Mouse (Mus musculus): ENCODE measurements around the gene Nfkbid. TPM values are rescaled to one million over a fixed set of nuclear protein-coding genes. Genes with fewer than 3 reads are reported as not detected.
A peak's percentile ranks its signal among the peaks of the same experiment; 100 is the strongest.

Nfkbid gene
- polyA plus RNA-seq, 1 experiment from 2014 or later = 1.7 TPM

- Histone ChIP-seq H3K9me3 (ENCODE audit: low read depth, low read length) (no peaks in the 10 kb centered on the region), H3K9ac (no peak overlapping the region), H3K27ac (ENCODE audit: low read depth) (no peak overlapping the region), H3K27me3 (ENCODE audit: insufficient read depth, low read length) (no peaks in the 10 kb centered on the region), H3K4me3 (ENCODE audit: low read depth, low read length) (no peak overlapping the region), H3K36me3 (ENCODE audit: insufficient read depth) (no peaks in the 10 kb centered on the region), H3K4me2 (no peak overlapping the region), H3K4me1 (ENCODE audit: insufficient read depth) (no peaks in the 10 kb centered on the region)
- TF ChIP-seq CTCF (IDR thresholded peaks at IDR 0.05; ENCODE audit: low read depth) = peak; percentile 34; the same call in 1 of the 2 replicates
- ATAC-seq (ENCODE audit: insufficient read depth) = no peak
- peak; percentile 50 for DNase-seq
- WGBS = 42% methylated on average over 2 of the region's 2 CpGs
Observed at GRCm38 (mm10) chr7:30394871-30395270, 26.7 kb upstream of the Nfkbid start.

DNA sequence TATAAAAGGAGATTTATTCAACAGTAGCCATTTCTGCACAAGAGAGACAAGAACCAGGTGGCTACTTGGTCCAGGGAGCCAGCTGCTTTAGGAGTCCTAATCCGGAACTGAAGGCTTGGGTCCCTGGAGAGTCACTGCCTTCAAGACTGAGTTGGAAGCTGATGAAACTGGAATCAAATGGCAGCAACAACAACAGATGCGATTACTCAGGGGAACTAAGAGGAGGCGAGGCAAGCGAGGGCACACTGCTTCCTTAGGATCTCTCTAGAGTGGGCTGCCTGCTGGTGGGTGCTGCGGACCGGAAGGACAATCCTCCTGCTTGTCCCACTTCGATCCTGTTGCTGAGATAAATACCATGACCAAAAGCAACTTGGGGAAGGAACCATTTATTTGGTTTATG lies 21.9 kb upstream of the Nfkbid start:
- H3K27ac ChIP-seq (ENCODE audit: low read depth) = no peak overlapping the region
- DNase-seq (no peak), ATAC-seq (ENCODE audit: insufficient read depth) (no peak)
- 51% methylated on average over 7 of the region's 7 CpGs for WGBS
- no peaks in the 10 kb centered on the region for H3K36me3 ChIP-seq (ENCODE audit: insufficient read depth)
- H3K9ac ChIP-seq = no peak overlapping the region
- no peaks in the 10 kb centered on the region for H3K27me3 ChIP-seq (ENCODE audit: insufficient read depth, low read length)
- H3K4me2 ChIP-seq = no peak overlapping the region
- H3K9me3 ChIP-seq (ENCODE audit: low read depth, low read length) = no peaks in the 10 kb centered on the region
- no peak overlapping the region for H3K4me3 ChIP-seq (ENCODE audit: low read depth, low read length)
- H3K4me1 ChIP-seq (ENCODE audit: insufficient read depth) = no peaks in the 10 kb centered on the region
- TF ChIP-seq CTCF (IDR thresholded peaks at IDR 0.05; ENCODE audit: low read depth) = no peak

DNA sequence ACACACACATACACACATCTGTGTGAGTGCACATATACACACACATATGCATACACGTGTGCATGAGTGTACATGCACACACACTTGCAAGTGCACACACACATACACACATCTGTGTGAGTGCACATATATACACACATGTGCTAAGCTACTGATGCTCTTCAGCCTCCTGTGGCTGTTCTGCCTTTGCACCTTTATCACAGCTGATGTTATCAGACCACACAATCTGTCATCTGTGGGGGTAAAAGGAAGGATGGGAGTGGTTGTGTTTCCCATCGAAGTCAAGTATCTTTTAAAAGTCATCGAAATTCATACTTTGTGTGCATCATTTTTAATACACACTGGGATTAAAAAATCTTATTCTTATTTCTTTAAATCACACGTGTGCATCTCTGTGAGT lies 19.2 kb upstream of the Nfkbid start:
- TF ChIP-seq CTCF (IDR thresholded peaks at IDR 0.05; ENCODE audit: low read depth) = no peak

DNA sequence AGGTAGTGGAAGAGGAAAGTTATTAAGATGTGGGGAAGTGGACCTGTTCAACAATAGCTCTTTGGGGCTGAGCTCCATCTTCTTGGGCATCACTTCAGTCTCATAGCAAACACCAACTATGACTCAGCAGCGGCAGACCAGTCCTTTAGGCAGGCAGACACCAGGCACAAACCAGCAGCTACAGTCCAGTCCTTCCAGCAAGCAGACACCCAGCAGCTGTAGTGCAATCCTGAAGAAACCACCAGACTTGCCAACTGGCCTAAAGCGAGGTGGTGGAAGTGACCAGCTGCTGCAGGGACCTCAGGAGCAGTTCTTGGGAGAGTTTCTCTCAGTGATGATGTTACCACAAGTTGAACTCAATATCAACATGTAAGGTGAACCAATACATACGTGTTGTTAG lies 12.9 kb upstream of the Nfkbid start:
- Histone ChIP-seq H3K9me3 (ENCODE audit: low read depth, low read length) (no peaks in the 10 kb centered on the region), H3K9ac (no peak overlapping the region), H3K4me2 (no peak overlapping the region), H3K4me1 (ENCODE audit: insufficient read depth) (no peaks in the 10 kb centered on the region), H3K4me3 (ENCODE audit: low read depth, low read length) (no peak overlapping the region), H3K27me3 (ENCODE audit: insufficient read depth, low read length) (no peaks in the 10 kb centered on the region), H3K27ac (ENCODE audit: low read depth) (no peak overlapping the region), H3K36me3 (ENCODE audit: insufficient read depth) (no peaks in the 10 kb centered on the region)
- no peak for TF ChIP-seq CTCF (IDR thresholded peaks at IDR 0.05; ENCODE audit: low read depth)
- ATAC-seq (ENCODE audit: insufficient read depth) = no peak
- DNase-seq = no peak
- 78% methylated on average over 3 of the region's 3 CpGs for WGBS

More for the DNA sequence above, 19.2 kb upstream of the Nfkbid start:
- H3K4me3 ChIP-seq (ENCODE audit: low read depth, low read length) = no peak overlapping the region
- no peak overlapping the region for H3K27ac ChIP-seq (ENCODE audit: low read depth)
- H3K27me3 ChIP-seq (ENCODE audit: insufficient read depth, low read length) = no peaks in the 10 kb centered on the region
- H3K4me1 ChIP-seq (ENCODE audit: insufficient read depth) = no peaks in the 10 kb centered on the region
- WGBS = 57% methylated on average over 4 of the region's 4 CpGs
- no peak overlapping the region for H3K9ac ChIP-seq
- DNase-seq = no peak
- H3K36me3 ChIP-seq (ENCODE audit: insufficient read depth) = no peaks in the 10 kb centered on the region
- ATAC-seq (ENCODE audit: insufficient read depth) = no peak
- H3K4me2 ChIP-seq = no peak overlapping the region
- no peaks in the 10 kb centered on the region for H3K9me3 ChIP-seq (ENCODE audit: low read depth, low read length)

DNA sequence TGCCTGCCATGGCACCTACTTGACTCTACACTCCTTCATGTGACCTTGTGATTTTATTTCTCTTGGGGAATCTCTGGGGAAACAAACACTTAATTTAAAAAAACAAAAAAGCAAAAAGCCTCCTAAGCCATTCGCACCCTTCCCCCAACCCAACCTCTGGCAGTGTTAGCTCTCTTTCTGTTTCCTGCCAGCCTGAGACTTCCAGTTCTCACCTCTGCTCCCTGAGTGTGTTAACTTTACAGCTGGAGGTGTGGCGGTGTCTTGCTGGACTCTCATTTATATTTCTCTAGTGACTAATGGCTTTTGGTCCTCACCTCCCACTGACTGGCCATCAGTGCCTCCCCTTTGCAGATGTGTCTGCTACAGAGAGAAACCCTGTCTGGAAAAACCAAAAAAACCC lies 11.7 kb upstream of the Nfkbid start:
- no peaks in the 10 kb centered on the region for H3K36me3 ChIP-seq (ENCODE audit: insufficient read depth)
- H3K4me2 ChIP-seq = no peak overlapping the region
- H3K9me3 ChIP-seq (ENCODE audit: low read depth, low read length) = no peaks in the 10 kb centered on the region
- WGBS = 45% methylated on average over 2 of the region's 2 CpGs
- ATAC-seq (ENCODE audit: insufficient read depth) (no peak), DNase-seq (no peak)
- no peak overlapping the region for H3K9ac ChIP-seq
- H3K27ac ChIP-seq (ENCODE audit: low read depth) = no peak overlapping the region
- no peak overlapping the region for H3K4me3 ChIP-seq (ENCODE audit: low read depth, low read length)
- no peaks in the 10 kb centered on the region for H3K4me1 ChIP-seq (ENCODE audit: insufficient read depth)
- no peaks in the 10 kb centered on the region for H3K27me3 ChIP-seq (ENCODE audit: insufficient read depth, low read length)
- TF ChIP-seq CTCF (IDR thresholded peaks at IDR 0.05; ENCODE audit: low read depth) = no peak

DNA sequence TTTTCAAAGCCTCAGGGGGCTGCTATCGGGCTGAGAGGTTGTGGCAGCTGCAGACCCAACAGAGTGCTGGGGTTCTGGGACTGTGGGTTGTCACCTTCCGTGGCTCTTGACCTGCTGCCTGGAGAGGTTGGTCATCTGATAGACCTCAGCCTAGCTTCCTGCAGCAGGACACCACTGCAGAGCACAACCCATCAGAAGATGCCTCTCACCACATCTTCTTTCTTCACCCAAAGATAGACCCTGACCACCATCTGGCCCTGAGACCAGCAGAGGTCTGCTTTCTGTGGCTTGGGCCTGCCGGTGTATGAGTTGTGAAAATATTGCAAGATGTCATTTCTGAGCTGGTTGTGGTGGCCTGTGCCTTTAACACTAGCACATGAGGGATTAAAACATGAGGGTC lies 10.5 kb upstream of the Nfkbid start:
- no peak for DNase-seq
- no peak for ATAC-seq (ENCODE audit: insufficient read depth)
- H3K4me1 ChIP-seq (ENCODE audit: insufficient read depth) = no peaks in the 10 kb centered on the region
- no peak overlapping the region for H3K4me3 ChIP-seq (ENCODE audit: low read depth, low read length)
- TF ChIP-seq CTCF (IDR thresholded peaks at IDR 0.05; ENCODE audit: low read depth) = no peak
- no peaks in the 10 kb centered on the region for H3K27me3 ChIP-seq (ENCODE audit: insufficient read depth, low read length)
- no peak overlapping the region for H3K27ac ChIP-seq (ENCODE audit: low read depth)
- H3K4me2 ChIP-seq = no peak overlapping the region
- no peaks in the 10 kb centered on the region for H3K9me3 ChIP-seq (ENCODE audit: low read depth, low read length)
- no peaks in the 10 kb centered on the region for H3K36me3 ChIP-seq (ENCODE audit: insufficient read depth)
- WGBS = 62% methylated on average over 3 of the region's 3 CpGs
- no peak overlapping the region for H3K9ac ChIP-seq

GRCm38 (mm10) chr7:30412735-30413147 lies 8.8 kb upstream of the Nfkbid start:
- no peak overlapping the region for H3K9ac ChIP-seq
- ATAC-seq (ENCODE audit: insufficient read depth) = no peak
- H3K4me1 ChIP-seq (ENCODE audit: insufficient read depth) = no peaks in the 10 kb centered on the region
- H3K4me2 ChIP-seq = no peak overlapping the region
- no peak overlapping the region for H3K27ac ChIP-seq (ENCODE audit: low read depth)
- no peaks in the 10 kb centered on the region for H3K27me3 ChIP-seq (ENCODE audit: insufficient read depth, low read length)
- no peak for TF ChIP-seq CTCF (IDR thresholded peaks at IDR 0.05; ENCODE audit: low read depth)
- H3K4me3 ChIP-seq (ENCODE audit: low read depth, low read length) = no peak overlapping the region
- no peaks in the 10 kb centered on the region for H3K9me3 ChIP-seq (ENCODE audit: low read depth, low read length)
- 52% methylated on average over 4 of the region's 4 CpGs for WGBS
- no peaks in the 10 kb centered on the region for H3K36me3 ChIP-seq (ENCODE audit: insufficient read depth)
- no peak for DNase-seq

- no peak for DNase-seq
Observed at GRCm38 (mm10) chr7:30413596-30413995, 7.9 kb upstream of the Nfkbid start, which contains the start of gene Tyrobp. Gene Tyrobp (plus strand): TSS chr7:30413760.

More at GRCm38 (mm10) chr7:30413596-30413995, 7.9 kb upstream of the Nfkbid start, which contains the start of gene Tyrobp:
- H3K9ac ChIP-seq = no peak within 1 kb of the TSS
- no peaks in the 10 kb centered on the region for H3K36me3 ChIP-seq (ENCODE audit: insufficient read depth)
- H3K9me3 ChIP-seq (ENCODE audit: low read depth, low read length) = no peaks in the 10 kb centered on the region; the same call in 1 of the 2 replicates
- no peak within 1 kb of the TSS for H3K27ac ChIP-seq (ENCODE audit: low read depth)
- H3K4me3 ChIP-seq (ENCODE audit: low read depth, low read length) = no peak within 1 kb of the TSS
- no peak within 1 kb of the TSS for H3K4me2 ChIP-seq
- no peak for ATAC-seq (ENCODE audit: insufficient read depth)
- H3K27me3 ChIP-seq (ENCODE audit: insufficient read depth, low read length) = no peaks in the 10 kb centered on the region
- 61% methylated on average over 5 of the region's 5 CpGs for WGBS
- no peak for TF ChIP-seq CTCF (IDR thresholded peaks at IDR 0.05; ENCODE audit: low read depth)
- no peaks in the 10 kb centered on the region for H3K4me1 ChIP-seq (ENCODE audit: insufficient read depth)
